Mouse (Mus musculus) midbrain, postnatal 0 days (tissue): ENCODE measurements around the gene Ly6g6c. TPM values are rescaled to one million over a fixed set of nuclear protein-coding genes. Genes with fewer than 3 reads are reported as not detected.

ENCODE experiments used
- ATAC-seq: fragments of 200-750 bp; cut with Nextera tagmentation; 2 replicates; pipeline ENCODE4 v1.8.0; 2017; ENCODE audit warnings: moderate number of reproducible peaks, mild to moderate bottlenecking, moderate TSS enrichment, moderate library complexity; ENCODE audit not compliant: low FRiP score
- DNase-seq: peaks from one replicate; pipeline ENCODE4 v3.0.0-alpha.2; 2015; ENCODE audit warnings: low spot score
- H3K27ac ChIP-seq: fragments of 300-500 bp; sonication (generic); 2 replicates; pipeline ENCODE4 v1.5.1; 2014; ENCODE audit warnings: low read depth, mild to moderate bottlenecking, low read length, mixed read lengths
- H3K27me3 ChIP-seq: fragments of 300-500 bp; sonication (generic); 2 replicates; pipeline ENCODE4 v1.6.1; 2014; ENCODE audit warnings: low read length, control low read depth, mixed read lengths; ENCODE audit not compliant: insufficient read depth
- H3K36me3 ChIP-seq: fragments of 300-500 bp; sonication (generic); 2 replicates; pipeline ENCODE4 v1.6.1; 2014; ENCODE audit warnings: low read length, control low read depth, mixed read lengths; ENCODE audit not compliant: insufficient read depth
- H3K4me1 ChIP-seq: fragments of 300-500 bp; sonication (generic); 2 replicates; pipeline ENCODE4 v1.6.1; 2014; ENCODE audit warnings: mild to moderate bottlenecking, control low read depth, antibody characterized with exemption, low read length, mixed read lengths; ENCODE audit not compliant: insufficient read depth
- H3K4me2 ChIP-seq: fragments of 300-500 bp; sonication (generic); 2 replicates; pipeline ENCODE4 v1.6.1; 2014; ENCODE audit warnings: low read depth, mild to moderate bottlenecking, low read length, mixed read lengths; ENCODE audit not compliant: poor library complexity, severe bottlenecking
- H3K4me3 ChIP-seq: fragments of 300-500 bp; sonication (generic); 2 replicates; pipeline ENCODE4 v1.5.1; 2014; ENCODE audit warnings: low read depth, mild to moderate bottlenecking, low read length, moderate library complexity
- H3K9ac ChIP-seq: fragments of 300-500 bp; sonication (generic); replicated peaks from 2 replicates; pipeline ENCODE4 v1.6.1; 2014; ENCODE audit warnings: mild to moderate bottlenecking, low read length, moderate library complexity, mixed read lengths; ENCODE audit not compliant: poor library complexity, severe bottlenecking
- H3K9me3 ChIP-seq: fragments of 300-500 bp; sonication (generic); 2 replicates; pipeline ENCODE4 v1.6.1; 2016; ENCODE audit warnings: low read length, control low read depth
- CTCF ChIP-seq: IDR thresholded peaks from 2 replicates; pipeline ENCODE4 v1.5.1; 2016; ENCODE audit warnings: antibody characterized with exemption, mild to moderate bottlenecking
- WGBS: fragments of 180-500 bp; shearing (Covaris S2); extraction: QIAGEN DNeasy Blood & Tissue Kit; methylation state at CpG from one replicate; pipeline ENCODE4 v1.1.7; 2014; 5-methylcytosine and 5-hydroxymethylcytosine counted together
- polyA plus RNA-seq: library from polyadenylated mRNA; unstranded; fragments of >200 nt; fragmentation: Nextera tagmentation; extraction: Ambion mirVana; gene quantifications from 2 replicates; pipeline ENCODE4 v1.2.1, GENCODE M21; 2015
- total RNA-seq: library from RNA; depleted of rRNA; stranded (reverse); fragments of >200 nt; gene quantifications from 2 replicates; pipeline ENCODE4 v1.2.3, GENCODE M21; 2014

Ly6g6c gene
- total and polyA plus RNA-seq, 2 experiments from 2014 or later = 2.4 TPM; not detected in 1

DNA sequence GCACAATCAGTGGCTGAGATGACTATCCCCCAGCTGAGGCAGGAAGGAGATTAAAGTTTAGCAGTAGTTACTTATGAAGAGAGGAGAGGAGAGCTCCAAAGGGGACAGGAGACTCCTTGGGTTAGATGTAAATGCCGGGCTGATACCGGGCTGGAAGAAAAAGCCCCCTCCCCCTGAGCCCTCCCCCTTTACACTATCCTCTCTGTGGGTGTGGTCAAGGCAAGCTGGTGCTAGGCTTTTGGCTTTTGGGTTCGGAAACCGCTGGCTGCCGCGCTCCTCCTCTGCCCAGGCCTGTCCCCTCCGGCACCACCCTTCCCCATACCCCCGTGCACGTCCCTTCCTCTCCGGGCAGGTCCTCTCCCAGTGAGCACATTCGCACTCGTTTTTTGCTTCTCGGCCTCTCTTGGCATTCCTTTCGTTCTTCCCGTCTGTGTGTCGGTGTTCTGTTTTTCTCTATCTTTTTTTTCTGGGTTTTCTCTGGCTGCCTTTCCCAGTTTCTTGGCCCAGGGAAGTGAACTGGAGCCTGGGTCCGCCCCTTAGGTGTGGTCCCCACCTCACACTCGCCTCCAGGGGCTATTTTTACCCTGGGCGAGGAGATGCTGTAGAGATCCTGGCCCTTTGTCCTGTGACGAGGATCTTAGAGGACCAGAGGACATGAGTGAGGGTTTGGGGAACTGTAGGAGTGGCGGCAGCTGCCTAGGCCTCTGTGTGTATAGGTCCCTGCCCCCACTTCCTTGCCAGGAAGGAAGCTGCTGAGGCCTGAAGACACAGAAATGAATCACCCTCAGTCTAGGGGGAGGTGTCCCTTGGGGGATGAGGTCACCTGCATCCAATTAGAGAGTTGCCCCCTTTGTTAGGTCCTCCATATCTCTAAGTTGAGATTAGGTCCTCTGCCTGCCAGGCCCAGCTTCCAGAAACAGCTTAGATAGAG, 13.8 kb upstream of the Ly6g6c start:
- H3K9ac ChIP-seq = peak overlapping the region; percentile 52
- 7% methylated on average over 21 of the region's 21 CpGs for WGBS

DNA sequence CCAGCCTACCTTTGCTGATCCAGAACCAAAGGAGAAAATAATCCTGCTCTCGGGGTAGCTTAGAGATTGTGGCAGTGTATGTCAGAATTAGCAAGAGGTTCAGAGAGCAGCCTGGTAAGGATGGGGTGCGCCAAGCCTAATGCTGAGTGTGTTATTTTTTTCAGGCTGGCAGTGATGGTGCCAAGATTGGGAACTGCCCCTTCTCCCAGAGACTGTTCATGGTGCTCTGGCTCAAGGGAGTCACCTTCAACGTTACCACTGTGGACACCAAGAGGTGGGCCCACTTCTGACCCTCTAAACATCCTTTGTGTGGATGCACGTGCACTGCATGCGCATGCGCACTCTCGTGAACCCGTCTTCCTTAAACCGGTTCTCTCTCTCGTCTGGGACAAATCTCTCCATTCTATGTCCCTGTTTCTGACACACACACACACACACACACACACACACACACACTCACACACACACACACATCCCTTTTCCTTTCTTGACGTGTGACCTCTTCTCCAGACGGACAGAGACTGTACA, 12.9 kb upstream of the Ly6g6c start:
- ATAC-seq (no peak), DNase-seq (no peak)
- no peaks in the 10 kb centered on the region for H3K9me3 ChIP-seq
- H3K27me3 ChIP-seq = no peaks in the 10 kb centered on the region
- H3K4me3 ChIP-seq = no peak overlapping the region
- no peaks in the 10 kb centered on the region for H3K36me3 ChIP-seq
- 65% methylated on average over 12 of the region's 12 CpGs for WGBS
- H3K27ac ChIP-seq = peak overlapping the region; percentile 49; the same call in 1 of the 2 replicates
- H3K4me2 ChIP-seq = peak overlapping the region; percentile 54; the same call in 1 of the 2 replicates
- no peak overlapping the region for H3K9ac ChIP-seq
- TF ChIP-seq CTCF = no peak
- no peaks in the 10 kb centered on the region for H3K4me1 ChIP-seq

More for the DNA sequence above, 13.8 kb upstream of the Ly6g6c start:
- no peak for TF ChIP-seq CTCF
- Histone ChIP-seq H3K36me3 (no peaks in the 10 kb centered on the region), H3K4me2 (peak overlapping the region; percentile 54), H3K27ac (peak overlapping the region; percentile 69), H3K9me3 (no peaks in the 10 kb centered on the region), H3K4me3 (peak overlapping the region; percentile 24), H3K27me3 (no peaks in the 10 kb centered on the region), H3K4me1 (no peaks in the 10 kb centered on the region)
- ATAC-seq (peak; percentile 48; the same call in 1 of the 2 replicates), DNase-seq (peak; percentile 87)

- ATAC-seq = no peak
- no peak overlapping the region for H3K4me3 ChIP-seq
- no peak overlapping the region for H3K9ac ChIP-seq
- 90% methylated on average over 7 of the region's 7 CpGs for WGBS
- H3K4me2 ChIP-seq = no peak overlapping the region
- no peak for TF ChIP-seq CTCF
- DNase-seq = no peak
- no peaks in the 10 kb centered on the region for H3K27me3 ChIP-seq
- H3K9me3 ChIP-seq = no peaks in the 10 kb centered on the region
- H3K27ac ChIP-seq = no peak overlapping the region
- H3K36me3 ChIP-seq = no peaks in the 10 kb centered on the region
- H3K4me1 ChIP-seq = peaks cover 4% of the 10 kb centered on the region; the same call in 1 of the 2 replicates
Observed at GRCm38 (mm10) chr17:35055691-35056495, 9.3 kb upstream of the Ly6g6c start.

- Histone ChIP-seq H3K4me3 (no peak overlapping the region), H3K4me2 (no peak overlapping the region), H3K9me3 (no peaks in the 10 kb centered on the region), H3K27ac (no peak overlapping the region), H3K9ac (no peak overlapping the region), H3K36me3 (peaks cover 6% of the 10 kb centered on the region; the same call in 1 of the 2 replicates), H3K27me3 (no peaks in the 10 kb centered on the region), H3K4me1 (peaks cover 4% of the 10 kb centered on the region; the same call in 1 of the 2 replicates)
- TF ChIP-seq CTCF = no peak
- WGBS = 86% methylated on average over 3 of the region's 3 CpGs
- DNase-seq (no peak), ATAC-seq (no peak)
Observed at GRCm38 (mm10) chr17:35057090-35057489, 8.1 kb upstream of the Ly6g6c start.

- Histone ChIP-seq H3K4me3 (peak overlapping the region; percentile 72), H3K9ac (peak overlapping the region; percentile 76; the same call in 1 of the 2 replicates), H3K36me3 (peaks cover 6% of the 10 kb centered on the region; the same call in 1 of the 2 replicates), H3K4me2 (peak overlapping the region; percentile 79), H3K9me3 (no peaks in the 10 kb centered on the region), H3K27me3 (0 out of 2 replicates have a peak, but pooled peaks cover under 1% of the 10 kb centered on the region), H3K27ac (peak overlapping the region; percentile 26; the same call in 1 of the 2 replicates), H3K4me1 (peaks cover 4% of the 10 kb centered on the region; the same call in 1 of the 2 replicates)
- 68% methylated on average over 9 of the region's 9 CpGs for WGBS
- ATAC-seq = no peak
- no peak for TF ChIP-seq CTCF
- DNase-seq = no peak
Observed at GRCm38 (mm10) chr17:35058316-35058715, 6.9 kb upstream of the Ly6g6c start.
